Comparison of ENCODE assay signal across 8 mouse cellular contexts in the genomic region with DNA sequence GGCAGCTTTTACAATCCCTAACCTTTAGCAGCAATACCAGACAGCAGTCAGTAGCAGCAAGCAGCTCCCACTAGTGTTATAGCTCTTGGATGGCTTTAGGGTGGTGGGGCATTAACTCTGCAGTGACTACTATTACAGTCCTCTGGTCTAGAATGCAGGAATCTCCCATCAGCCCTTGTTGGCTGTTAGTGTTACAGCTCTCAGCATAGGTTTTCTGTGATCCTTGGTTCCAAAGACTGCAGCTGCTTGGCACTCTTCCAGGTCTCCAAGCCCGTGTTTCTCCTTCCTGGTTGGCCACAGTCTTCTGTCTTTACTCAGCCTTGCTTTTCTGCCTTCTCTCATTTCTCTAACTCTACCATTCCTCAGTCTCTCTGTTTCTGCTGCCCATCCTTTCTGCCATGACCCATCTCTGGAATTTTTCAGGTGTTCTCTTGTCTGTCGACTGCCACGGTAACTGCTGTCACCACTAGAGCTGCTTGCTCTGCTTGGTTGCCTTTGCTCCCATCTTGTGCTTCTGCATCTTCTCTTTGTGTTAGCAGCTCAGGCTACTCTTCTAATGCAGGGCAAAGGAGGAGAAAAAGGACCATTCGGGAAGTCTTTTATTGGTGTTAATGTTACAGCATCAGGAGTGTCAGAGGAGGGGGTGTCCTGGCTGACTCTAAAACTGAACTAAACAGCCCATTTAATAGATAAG. TPM values are rescaled to one million over a fixed set of nuclear protein-coding genes. Genes with fewer than 3 reads are reported as not detected.
A peak's percentile ranks its signal among the peaks of the same experiment; 100 is the strongest.
DNase-seq lines count a peak whose midpoint lies in the region; ATAC-seq and TF ChIP-seq lines count a peak whose summit lies in the region.

No protein-coding gene starts in this region.

- H3K4me2 ChIP-seq in lung, embryonic 14.5 days, result no peak overlapping the region
- no peak overlapping the region for H3K4me2 ChIP-seq in embryonic facial prominence, embryonic 13.5 days
- H3K4me2 ChIP-seq in heart, embryonic 15.5 days, result peak overlapping the region; percentile 30

- H3K27ac ChIP-seq in lung, embryonic 14.5 days (ENCODE audit: low read depth), result peak overlapping the region; percentile 70; the same call in 1 of the 2 replicates
- H3K27ac ChIP-seq in embryonic facial prominence, embryonic 13.5 days, result peak overlapping the region; percentile 11; the same call in 1 of the 2 replicates
- peak overlapping the region; percentile 27 for H3K27ac ChIP-seq in heart, embryonic 15.5 days

- 51% methylated on average over 4 of the region's 4 CpGs for WGBS in lung, embryonic 14.5 days
- 49% methylated on average over 4 of the region's 4 CpGs for WGBS in lung, adult 2 months
- WGBS in embryonic facial prominence, embryonic 13.5 days, result 58% methylated on average over 4 of the region's 4 CpGs
- 46% methylated on average over 4 of the region's 4 CpGs for WGBS in heart, embryonic 15.5 days
- 18% methylated on average over 4 of the region's 4 CpGs for WGBS in large intestine, adult 2 months

- TF ChIP-seq CTCF in lung, embryonic 14.5 days (IDR thresholded peaks at IDR 0.05; ENCODE audit: low read depth), result no peak
- TF ChIP-seq CTCF in lung, adult 2 months (IDR thresholded peaks at IDR 0.05; ENCODE audit: insufficient read depth, low read length), result no peak

- H3K9me3 ChIP-seq in lung, embryonic 14.5 days (ENCODE audit: low read depth, low read length), result no peaks in the 10 kb centered on the region
- no peaks in the 10 kb centered on the region for H3K9me3 ChIP-seq in embryonic facial prominence, embryonic 13.5 days
- no peaks in the 10 kb centered on the region for H3K9me3 ChIP-seq in heart, embryonic 15.5 days (replicated peaks)

- H3K4me3 ChIP-seq in lung, embryonic 14.5 days (ENCODE audit: low read depth, low read length), result no peak overlapping the region
- no peak overlapping the region for H3K4me3 ChIP-seq in lung, adult 2 months (replicated peaks; ENCODE audit: extremely low read depth, low read depth, low read length)
- H3K4me3 ChIP-seq in embryonic facial prominence, embryonic 13.5 days, result no peak overlapping the region
- no peak overlapping the region for H3K4me3 ChIP-seq in heart, embryonic 15.5 days

- ATAC-seq in lung, embryonic 14.5 days (ENCODE audit: insufficient read depth), result peak; percentile 80
- no peak for ATAC-seq in embryonic facial prominence, embryonic 13.5 days (ENCODE audit: insufficient number of reproducible peaks, insufficient read depth, low FRiP score, low TSS enrichment, low read depth)
- ATAC-seq in heart, embryonic 15.5 days (replicated peaks; ENCODE audit: insufficient number of reproducible peaks, insufficient read depth, low FRiP score, low read depth), result peak; percentile 37; the same call in 1 of the 2 replicates
- ATAC-seq in inflammation-experienced regulatory T-cells, adult 6 months, result no peak

- H3K36me3 ChIP-seq in lung, embryonic 14.5 days (ENCODE audit: insufficient read depth), result no peaks in the 10 kb centered on the region
- no peaks in the 10 kb centered on the region for H3K36me3 ChIP-seq in embryonic facial prominence, embryonic 13.5 days
- no peaks in the 10 kb centered on the region for H3K36me3 ChIP-seq in heart, embryonic 15.5 days

- peak; percentile 90 for DNase-seq in lung, embryonic 14.5 days
- DNase-seq in lung, adult 2 months, result no peak
- peak; percentile 48 for DNase-seq in large intestine, adult 2 months (ENCODE audit: low read depth, low spot score)
- DNase-seq in spleen, postnatal 4 days (ENCODE audit: low spot score in 2 of 2), result no peak
- no peak for DNase-seq in frontal cortex, postnatal 25 days (ENCODE audit: low spot score in 2 of 2)

- no peak overlapping the region for H3K9ac ChIP-seq in lung, embryonic 14.5 days
- no peak overlapping the region for H3K9ac ChIP-seq in embryonic facial prominence, embryonic 13.5 days
- no peak overlapping the region for H3K9ac ChIP-seq in heart, embryonic 15.5 days

- peaks cover 5% of the 10 kb centered on the region; the same call in 1 of the 2 replicates for H3K4me1 ChIP-seq in lung, embryonic 14.5 days (ENCODE audit: insufficient read depth)
- H3K4me1 ChIP-seq in lung, adult 2 months (ENCODE audit: control insufficient read depth, insufficient read depth, low read length), result peaks cover 13% of the 10 kb centered on the region
- H3K4me1 ChIP-seq in embryonic facial prominence, embryonic 13.5 days, result peaks cover 10% of the 10 kb centered on the region
- H3K4me1 ChIP-seq in heart, embryonic 15.5 days (replicated peaks), result peaks cover 14% of the 10 kb centered on the region

- no peak for TF ChIP-seq POLR2A in lung, adult 2 months (IDR thresholded peaks at IDR 0.05; ENCODE audit: borderline replicate concordance, extremely low read depth, low read depth, low read length)

- H3K27me3 ChIP-seq in lung, embryonic 14.5 days (ENCODE audit: insufficient read depth, low read length), result no peaks in the 10 kb centered on the region
- H3K27me3 ChIP-seq in embryonic facial prominence, embryonic 13.5 days, result no peaks in the 10 kb centered on the region
- H3K27me3 ChIP-seq in heart, embryonic 15.5 days, result no peaks in the 10 kb centered on the region

RNA-seq across cellular contexts. Expression of a gene that starts 14.5 kb away (rescaled TPM):
- polyA plus RNA-seq in lung, embryonic 14.5 days (2014; fragmentation: Nextera tagmentation; extraction: Ambion mirVana), result 0.87 and 1.1 TPM in 2 replicates
- 2.2 and 2.7 TPM in 2 replicates for polyA plus RNA-seq in lung, adult 2 months (2012; rRNA removed)
- polyA plus RNA-seq in embryonic facial prominence, embryonic 13.5 days (2015; fragmentation: Nextera tagmentation; extraction: Ambion mirVana), result 0.06 and 0.08 TPM in 2 replicates
- 0.28 and 0.35 TPM in 2 replicates for polyA plus RNA-seq in heart, embryonic 15.5 days (2015; fragmentation: Nextera tagmentation; extraction: Ambion mirVana)
- polyA plus RNA-seq in large intestine, adult 2 months (2012; rRNA removed), result 0.60 and 0.99 TPM in 2 replicates
- polyA plus RNA-seq in inflammation-experienced regulatory T-cells, adult 6 months (2017; shearing (Covaris generic)), result not detected

RNA-seq across cellular contexts. Expression of a gene that starts 26.1 kb away (rescaled TPM):
- 3.7 and 5.0 TPM in 2 replicates for polyA plus RNA-seq in lung, embryonic 14.5 days (2014; fragmentation: Nextera tagmentation; extraction: Ambion mirVana)
- 1.9 and 2.7 TPM in 2 replicates for polyA plus RNA-seq in lung, adult 2 months (2012; rRNA removed)
- polyA plus RNA-seq in embryonic facial prominence, embryonic 13.5 days (2015; fragmentation: Nextera tagmentation; extraction: Ambion mirVana), result 2.7 and 2.9 TPM in 2 replicates
- polyA plus RNA-seq in heart, embryonic 15.5 days (2015; fragmentation: Nextera tagmentation; extraction: Ambion mirVana), result 4.7 and 5.1 TPM in 2 replicates
- 0.12 and 0.34 TPM in 2 replicates for polyA plus RNA-seq in large intestine, adult 2 months (2012; rRNA removed)
- under 1 TPM in 1 of 3 experiments, not detected in 2; 0.26 TPM for polyA plus RNA-seq in inflammation-experienced regulatory T-cells, adult 6 months (2017; shearing (Covaris generic))

RNA-seq across cellular contexts. Expression of a gene that starts 28.6 kb away (rescaled TPM):
- polyA plus RNA-seq in lung, embryonic 14.5 days (2014; fragmentation: Nextera tagmentation; extraction: Ambion mirVana), result 13.7 and 15.2 TPM in 2 replicates
- 30.1 and 38.1 TPM in 2 replicates for polyA plus RNA-seq in lung, adult 2 months (2012; rRNA removed)
- 2.3 and 2.7 TPM in 2 replicates for polyA plus RNA-seq in embryonic facial prominence, embryonic 13.5 days (2015; fragmentation: Nextera tagmentation; extraction: Ambion mirVana)
- 5.7 and 6.3 TPM in 2 replicates for polyA plus RNA-seq in heart, embryonic 15.5 days (2015; fragmentation: Nextera tagmentation; extraction: Ambion mirVana)
- 0.24 and 0.58 TPM in 2 replicates for polyA plus RNA-seq in large intestine, adult 2 months (2012; rRNA removed)
- not detected for polyA plus RNA-seq in inflammation-experienced regulatory T-cells, adult 6 months (2017; shearing (Covaris generic))

RNA-seq across cellular contexts. Expression of a gene that starts 37.5 kb away (rescaled TPM):
- 0.12 and 0.20 TPM in 2 replicates for polyA plus RNA-seq in lung, embryonic 14.5 days (2014; fragmentation: Nextera tagmentation; extraction: Ambion mirVana)
- polyA plus RNA-seq in lung, adult 2 months (2012; rRNA removed), result 1.2 and 1.5 TPM in 2 replicates
- polyA plus RNA-seq in embryonic facial prominence, embryonic 13.5 days (2015; fragmentation: Nextera tagmentation; extraction: Ambion mirVana), result not detected in 2 replicates
- 0.09 TPM in 1 of 2 replicates, not detected in the other for polyA plus RNA-seq in heart, embryonic 15.5 days (2015; fragmentation: Nextera tagmentation; extraction: Ambion mirVana)
- not detected in 2 replicates for polyA plus RNA-seq in large intestine, adult 2 months (2012; rRNA removed)
- not detected for polyA plus RNA-seq in inflammation-experienced regulatory T-cells, adult 6 months (2017; shearing (Covaris generic))

Comparison
In these comparisons a context has a peak if more than half of its experiments do, and no peak if none do; other contexts are left out.
1. DNase-seq: peak in lung, embryonic 14.5 days (single experiment) and large intestine, adult 2 months (single experiment); none in lung, adult 2 months (single experiment), spleen, postnatal 4 days (0 of 2) and frontal cortex, postnatal 25 days (0 of 2).
2. ATAC-seq: peak in lung, embryonic 14.5 days (single experiment) and heart, embryonic 15.5 days (single experiment); none in embryonic facial prominence, embryonic 13.5 days (single experiment) and inflammation-experienced regulatory T-cells, adult 6 months (single experiment).
3. H3K27ac ChIP-seq: peak in every context shown above with its lines; median percentile 70 in lung, embryonic 14.5 days; 27 in heart, embryonic 15.5 days; 11 in embryonic facial prominence, embryonic 13.5 days.